Mouse (Mus musculus): ENCODE measurements around the gene Nepn.

Gene Nepn

GRCm38 (mm10) chr10:52405160-52405559, 16.4 kb downstream of the Nepn start:
- no peak for DNase-seq (ENCODE audit: low spot score in 2 of 2)

- DNase-seq (ENCODE audit: low spot score in 2 of 2) = no peak
Observed at GRCm38 (mm10) chr10:52407526-52407925, 18.8 kb downstream of the Nepn start.

- no peak for DNase-seq (ENCODE audit: low spot score in 2 of 2)
Observed at GRCm38 (mm10) chr10:52415020-52415419, 26.2 kb downstream of the Nepn start.

GRCm38 (mm10) chr10:52416458-52416857, 27.7 kb downstream of the Nepn start:
- DNase-seq (ENCODE audit: low spot score in 2 of 2) = no peak

GRCm38 (mm10) chr10:52417299-52417997, 28.7 kb downstream of the Nepn start, which contains the start of gene Nus1:
Gene Nus1, plus strand, starts transcription at chr10:52417547.
- peak; percentile 98 to 99 for DNase-seq (ENCODE audit: low spot score in 2 of 2)

GRCm38 (mm10) chr10:52417998-52418860, 29.5 kb downstream of the Nepn start:
- DNase-seq (ENCODE audit: low spot score in 2 of 2) = no peak

GRCm38 (mm10) chr10:52418931-52419330, 30.2 kb downstream of the Nepn start:
- DNase-seq (ENCODE audit: low spot score in 2 of 2) = no peak

- no peak for DNase-seq (ENCODE audit: low spot score in 2 of 2)
Observed at GRCm38 (mm10) chr10:52419402-52419801, 30.6 kb downstream of the Nepn start.

GRCm38 (mm10) chr10:52420526-52420925, 31.8 kb downstream of the Nepn start:
- no peak for DNase-seq (ENCODE audit: low spot score in 2 of 2)

- no peak for DNase-seq (ENCODE audit: low spot score in 2 of 2)
Observed at GRCm38 (mm10) chr10:52421716-52422115, 32.9 kb downstream of the Nepn start.

GRCm38 (mm10) chr10:52423097-52423496, 34.3 kb downstream of the Nepn start:
- DNase-seq (ENCODE audit: low spot score in 2 of 2) = no peak

- no peak for DNase-seq (ENCODE audit: low spot score in 2 of 2)
Observed at GRCm38 (mm10) chr10:52426314-52426980, 37.7 kb downstream of the Nepn start.

GRCm38 (mm10) chr10:52427634-52428415, 39.1 kb downstream of the Nepn start:
- no peak for DNase-seq (ENCODE audit: low spot score in 2 of 2)

GRCm38 (mm10) chr10:52430953-52431352, 42.2 kb downstream of the Nepn start:
- no peak for DNase-seq (ENCODE audit: low spot score in 2 of 2)

- no peak for DNase-seq (ENCODE audit: low spot score in 2 of 2)
Observed at GRCm38 (mm10) chr10:52434836-52435235, 46.1 kb downstream of the Nepn start.
